Mouse (Mus musculus) MN1 (cell line): ENCODE results near the gene Klkb1.
"Not testable (repeated sequence)": the region's sequence is repeated elsewhere in the genome, so short reads cannot be mapped to it uniquely, and the experiment has no call there.

Experiments used
- DNase-seq: peaks from one replicate; pipeline ENCODE4 v3.0.0-alpha.2; 2016; ENCODE audit warnings: low spot score

The Klkb1 gene

DNA sequence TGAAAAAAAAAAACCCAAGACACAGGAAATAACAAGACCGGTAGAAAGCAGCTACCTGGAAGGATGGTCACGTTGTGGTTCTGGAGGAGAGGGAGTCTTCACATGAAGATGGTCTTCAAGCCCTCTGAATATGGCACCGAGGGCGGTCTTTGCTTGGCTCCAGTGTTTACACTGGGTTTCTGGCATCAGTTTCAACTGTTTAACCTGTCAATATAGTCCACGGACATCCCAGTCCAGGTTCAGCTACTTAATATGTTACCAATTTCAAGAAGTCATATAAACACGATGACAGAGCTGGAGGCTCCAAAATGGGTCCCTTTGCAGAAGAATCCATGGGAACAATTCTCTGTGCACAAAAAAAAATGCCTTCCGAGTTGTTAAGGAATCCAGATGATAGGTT lies at the start of gene Klkb1:
TSS of gene Klkb1 (minus strand) at position 173 of the 400 bp plus-strand sequence.
- no peak for DNase-seq

DNA sequence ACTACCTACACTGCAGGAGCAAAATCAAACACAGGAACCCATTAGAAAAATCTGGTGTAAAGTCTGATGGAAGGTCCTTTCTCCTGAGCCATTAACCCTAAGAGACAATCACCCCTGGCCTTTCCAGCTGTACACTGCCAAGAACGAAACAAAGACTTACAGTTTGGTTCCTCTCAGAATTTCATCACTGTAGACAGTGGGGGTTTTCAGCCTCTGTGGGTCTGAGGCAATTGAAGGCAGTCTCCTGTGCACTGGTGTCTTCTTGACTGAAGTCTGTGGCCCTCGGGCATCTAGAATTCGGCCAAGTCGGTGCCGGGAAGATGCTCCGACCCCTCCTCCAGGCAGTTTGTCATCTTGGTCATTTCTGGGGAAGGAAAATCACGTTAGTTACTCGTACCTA lies 49.6 kb upstream of the Klkb1 start:
- DNase-seq = no peak

DNA sequence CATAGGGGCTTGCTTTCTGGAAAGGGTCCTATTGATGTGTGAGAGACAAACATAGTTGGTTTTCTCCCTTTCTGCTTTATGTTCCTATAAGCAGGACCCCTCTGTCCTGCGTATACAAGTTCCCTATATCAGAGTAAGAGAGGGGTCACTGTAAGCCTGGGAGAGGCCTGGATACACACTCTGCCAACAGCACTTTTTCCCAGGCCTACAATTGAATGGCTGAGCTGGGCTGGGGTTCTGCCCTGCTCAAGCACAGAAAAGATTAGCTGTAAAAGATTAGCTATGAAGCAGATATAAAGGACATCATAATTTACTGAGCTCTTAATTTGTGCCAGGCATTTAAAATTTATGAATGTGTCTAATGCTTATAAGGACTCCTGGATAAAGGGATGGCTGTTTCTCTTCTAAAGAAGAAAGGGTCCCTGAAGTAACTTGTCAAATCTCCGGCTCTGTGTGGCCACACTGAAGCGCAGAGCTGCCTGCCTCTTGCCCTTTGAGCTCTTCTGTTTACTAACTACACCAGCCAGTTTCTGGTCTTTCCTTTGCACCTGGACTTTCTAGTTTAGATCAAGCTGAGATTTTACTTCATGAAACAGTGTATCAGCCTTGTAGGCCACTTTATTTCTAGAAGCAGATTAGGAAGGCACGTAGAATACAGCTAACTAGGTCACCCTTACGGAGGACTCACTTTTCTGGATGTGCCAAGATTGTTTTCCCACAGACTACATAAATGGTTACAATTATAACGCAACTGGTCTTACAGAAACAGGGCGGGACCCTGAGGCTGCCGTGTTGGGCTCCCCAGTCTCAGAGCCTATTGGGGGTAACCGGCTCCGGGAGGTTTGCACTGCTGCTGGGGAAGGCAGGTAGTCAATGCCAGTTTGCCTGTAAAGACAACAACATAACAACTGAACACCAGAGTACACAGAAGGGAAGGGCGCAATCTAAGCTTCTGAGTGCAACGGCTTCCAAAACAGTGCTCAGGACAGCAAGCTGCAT lies 47.3 kb upstream of the Klkb1 start:
- no peak for DNase-seq

DNA sequence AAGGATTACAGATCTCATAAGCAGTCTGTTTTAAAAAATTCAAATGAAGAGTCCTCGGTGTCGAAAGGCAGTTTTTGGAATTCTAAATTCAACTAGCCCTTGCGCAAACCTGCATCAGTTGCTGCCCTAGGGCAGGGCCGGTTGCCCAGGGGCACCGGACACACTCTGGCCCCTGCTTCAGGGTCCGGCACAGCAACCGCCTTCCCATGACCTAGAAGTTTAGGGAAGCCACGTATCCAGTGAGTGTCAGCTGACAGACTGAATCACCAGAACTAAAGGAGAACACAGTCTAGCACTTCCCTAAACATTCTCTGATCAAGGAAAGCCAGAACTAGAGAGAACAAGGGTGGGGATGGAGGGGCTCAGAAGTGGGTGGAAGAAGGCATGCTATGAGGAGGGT lies 38.8 kb upstream of the Klkb1 start:
- no peak for DNase-seq

DNA sequence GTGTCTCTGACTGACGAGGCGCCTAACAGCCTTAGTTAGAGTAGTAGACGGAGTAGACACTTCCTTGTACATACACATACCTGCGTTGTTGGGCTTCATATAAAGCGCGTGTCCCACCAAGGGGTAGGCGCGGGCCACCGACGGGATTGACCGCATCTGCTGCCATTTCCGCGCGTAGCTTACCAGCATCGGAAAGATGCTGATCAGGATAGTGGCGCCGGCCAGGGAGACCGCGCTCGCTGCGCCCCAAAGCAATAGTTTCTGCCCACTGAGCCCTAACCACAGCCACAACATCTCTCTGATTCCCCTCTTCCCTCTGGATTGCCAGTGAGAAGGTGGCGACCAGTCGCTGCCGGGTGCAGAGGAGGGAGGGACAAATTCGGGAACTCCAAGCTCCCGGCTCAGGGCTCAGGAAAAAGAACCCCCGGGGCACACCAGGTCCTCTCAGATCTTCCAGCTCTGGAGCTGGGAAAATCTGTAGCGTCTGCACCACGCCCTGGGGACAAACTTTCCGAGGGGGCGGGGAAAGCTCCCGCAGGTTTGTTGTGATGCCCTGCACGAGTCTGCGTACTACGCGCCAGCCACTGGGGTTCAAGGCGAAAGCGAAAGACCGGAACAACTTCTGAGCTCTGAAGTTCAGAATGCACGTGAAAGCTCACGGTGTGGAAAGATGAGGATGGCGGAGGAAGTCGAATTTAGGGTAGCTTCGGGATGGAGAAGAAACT lies 38.2 kb upstream of the Klkb1 start, which contains the start of gene Cyp4v3:
TSS of gene Cyp4v3 (minus strand) at position 532 of the 725 bp plus-strand sequence.
- no peak for DNase-seq

DNA sequence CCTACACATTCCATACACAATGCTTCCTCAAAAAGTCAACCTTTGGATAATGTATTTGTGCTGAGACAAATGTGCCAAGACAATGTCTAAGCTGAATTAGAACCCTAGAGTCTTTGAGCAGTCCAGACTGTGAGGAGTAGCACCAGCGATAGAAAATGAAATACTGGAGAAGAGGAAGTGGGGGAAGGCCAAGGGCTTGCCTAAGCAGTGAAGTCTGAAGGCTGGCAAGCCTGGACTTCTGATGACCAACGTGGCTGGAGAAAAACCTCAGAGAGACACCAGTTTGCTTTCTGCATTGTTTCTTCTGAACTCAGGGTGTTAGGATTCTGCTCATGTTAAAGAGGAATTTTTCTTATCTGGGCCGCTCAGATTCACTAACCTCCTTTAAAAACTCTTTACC lies 36.2 kb upstream of the Klkb1 start:
- DNase-seq = no peak

DNA sequence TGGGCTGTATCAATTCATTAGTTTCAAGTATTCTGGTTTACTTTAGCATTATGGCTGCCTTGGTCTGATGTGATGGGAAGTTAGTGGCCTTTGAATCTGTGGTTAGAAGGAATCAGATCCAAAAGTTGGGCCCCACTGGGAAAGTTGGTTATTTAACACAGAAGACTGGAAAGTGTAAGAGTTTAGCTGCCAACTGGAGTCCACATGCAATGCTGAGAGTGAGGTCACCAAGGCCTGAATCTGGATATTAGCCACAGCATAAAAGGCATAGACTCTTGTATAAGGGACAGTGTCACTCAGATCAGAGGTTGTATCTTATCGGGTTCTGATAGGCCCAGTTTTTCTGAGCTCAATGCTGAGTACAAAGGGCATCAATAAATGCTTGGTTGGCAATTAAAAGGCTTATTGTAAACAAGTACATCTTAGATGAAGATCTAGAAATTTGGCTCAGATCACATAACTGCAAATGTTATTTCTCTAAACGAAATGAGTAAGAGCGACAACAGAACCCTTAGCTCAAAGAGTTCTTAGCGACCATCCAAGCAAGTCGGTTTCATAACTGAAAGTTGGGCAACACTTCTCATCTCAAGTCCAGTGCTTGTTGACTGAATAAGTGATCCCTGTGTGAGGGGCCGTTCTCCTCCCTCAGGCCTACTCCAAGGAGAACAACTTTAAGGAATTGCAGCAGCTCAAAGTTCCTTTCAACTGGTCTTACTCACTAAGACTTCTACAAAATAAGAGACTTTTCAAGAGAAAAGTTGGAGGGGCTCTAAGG lies 34.7 kb upstream of the Klkb1 start:
- DNase-seq = no peak

DNA sequence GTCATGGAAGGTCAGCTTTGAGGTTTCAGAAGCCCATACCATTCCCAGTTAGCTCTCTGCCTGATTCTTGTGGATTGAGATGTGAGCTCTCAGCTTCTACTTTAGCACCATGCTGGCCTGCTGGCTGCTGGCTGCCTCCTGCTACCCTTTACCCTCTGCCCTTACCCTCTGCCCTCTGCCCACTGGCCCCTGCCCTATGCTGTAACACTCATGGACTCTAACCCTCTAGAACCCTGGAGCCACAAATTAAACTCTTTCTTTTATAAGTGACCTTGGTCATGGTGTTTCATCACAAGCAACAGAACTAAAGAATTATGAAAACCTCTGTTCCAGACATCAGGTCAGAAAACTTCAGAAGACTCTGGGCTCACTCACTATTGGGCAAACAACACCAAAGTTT lies 32.4 kb upstream of the Klkb1 start:
- not testable (repeated sequence) for DNase-seq

DNA sequence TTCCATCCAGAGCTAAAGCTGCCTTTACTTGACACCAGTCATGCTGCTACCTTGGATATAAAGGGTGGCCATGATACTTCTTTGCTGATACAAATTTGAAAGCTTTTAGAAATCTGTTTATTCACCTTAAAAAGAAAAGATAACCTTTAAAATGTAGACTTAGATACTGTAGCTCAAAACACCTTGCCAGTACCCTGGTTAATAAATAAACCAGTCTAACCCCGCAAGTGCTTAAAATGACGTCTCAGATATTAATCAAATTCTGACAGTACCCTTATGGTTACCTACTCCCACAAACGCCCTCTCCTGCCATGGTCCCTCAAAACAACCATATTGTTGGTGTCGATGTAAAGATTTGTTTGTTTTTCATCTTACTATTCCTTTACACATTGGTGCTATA lies 29.5 kb upstream of the Klkb1 start:
- DNase-seq = no peak

DNA sequence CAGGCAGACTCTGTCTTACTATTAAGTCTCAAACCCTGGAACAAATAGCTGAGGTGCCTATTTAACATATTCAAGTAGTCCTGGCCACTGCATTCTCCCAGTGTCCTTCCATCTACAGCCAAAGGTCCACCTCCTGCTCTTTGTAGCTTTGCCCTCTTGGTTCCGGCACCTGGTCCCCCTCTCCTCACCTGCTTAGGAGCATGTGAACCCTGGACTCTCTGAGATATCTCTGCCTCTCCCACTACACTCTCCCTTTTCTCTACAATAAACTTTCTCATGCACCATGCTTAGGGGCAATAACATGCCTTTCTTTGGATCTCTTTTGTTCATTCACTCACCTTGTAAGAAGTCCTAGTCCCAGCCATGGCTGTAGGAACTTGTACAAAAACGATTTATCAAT lies 26.7 kb upstream of the Klkb1 start:
- no peak for DNase-seq

DNA sequence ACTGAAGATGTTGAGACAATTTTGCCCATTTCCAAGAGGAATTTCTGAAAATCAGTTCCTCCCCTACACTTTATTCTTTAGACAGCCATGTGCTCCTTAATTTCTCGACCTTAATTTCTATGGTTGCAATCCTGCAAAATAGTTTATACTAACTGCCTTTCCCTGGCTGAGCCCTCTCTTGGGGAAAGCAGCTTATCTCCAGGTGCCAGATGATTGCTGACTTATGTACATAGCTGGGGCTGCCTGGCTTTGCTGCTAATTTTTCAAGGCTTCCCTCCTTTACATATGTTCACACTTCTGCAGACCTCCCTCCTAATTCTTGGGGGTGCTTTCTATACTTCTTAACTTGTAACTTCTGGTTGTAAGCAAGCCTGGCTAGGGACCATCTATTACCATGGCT lies 26.3 kb upstream of the Klkb1 start:
- no peak for DNase-seq

DNA sequence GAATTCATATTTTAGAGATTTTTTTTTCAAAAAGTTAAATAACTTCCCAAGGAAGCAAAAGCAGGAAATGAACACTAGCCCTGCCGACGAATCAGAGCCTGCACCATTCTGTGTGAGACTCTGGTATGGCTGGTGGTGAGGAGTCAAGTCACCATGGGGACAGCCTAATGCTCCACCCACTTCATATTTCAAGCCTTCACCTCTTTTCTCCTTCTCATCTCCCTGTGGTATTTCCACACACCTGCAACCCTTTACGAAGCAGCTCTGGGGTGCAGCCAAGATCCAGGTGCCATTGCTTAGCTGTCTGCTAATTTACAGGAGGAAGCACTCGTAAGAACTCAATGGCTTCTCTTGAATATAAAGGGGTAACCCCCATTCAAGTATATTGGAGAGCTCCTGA lies 16.3 kb upstream of the Klkb1 start:
- no peak for DNase-seq

DNA sequence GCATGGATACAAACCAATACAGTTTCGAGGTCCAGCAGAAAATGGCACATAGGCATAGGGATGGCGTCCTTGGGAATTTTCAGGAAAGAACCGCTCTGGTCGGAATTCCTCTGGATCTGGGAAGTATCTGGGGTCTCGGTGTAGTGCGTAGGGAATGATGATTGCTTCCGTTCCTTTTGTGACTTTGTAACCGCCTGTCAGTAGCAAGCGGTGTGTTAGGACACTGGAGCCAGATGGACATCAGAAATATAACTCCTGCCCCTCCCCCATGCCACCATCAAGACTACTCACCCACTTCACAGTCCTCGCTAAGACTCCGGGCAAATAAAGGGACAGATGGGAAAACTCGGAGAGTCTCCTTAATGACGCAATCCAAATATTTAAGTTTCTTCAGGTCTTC lies 13.7 kb upstream of the Klkb1 start, which contains the start of gene Gm45753:
TSS of gene Gm45753 (minus strand) at position 101 of the 400 bp plus-strand sequence.
- no peak for DNase-seq

DNA sequence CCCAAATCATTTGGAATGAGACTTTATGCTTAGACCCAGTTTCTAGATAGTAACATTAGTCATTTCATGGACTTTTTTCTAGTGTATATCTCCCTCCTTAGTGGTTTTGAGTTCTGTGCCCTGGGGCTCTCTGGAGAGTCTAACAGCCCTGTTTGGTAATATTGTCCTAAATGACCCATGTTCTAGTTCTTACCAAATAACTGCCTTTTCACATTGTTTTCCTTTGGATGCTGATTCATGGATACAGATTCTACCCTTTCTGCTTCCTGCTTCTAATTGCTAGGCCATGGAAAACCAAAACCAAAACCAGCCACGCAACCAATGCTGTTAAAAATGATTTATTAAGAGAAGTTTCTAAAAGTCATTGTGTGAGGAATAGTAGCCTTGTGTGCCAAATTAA lies 10.8 kb upstream of the Klkb1 start:
- no peak for DNase-seq

DNA sequence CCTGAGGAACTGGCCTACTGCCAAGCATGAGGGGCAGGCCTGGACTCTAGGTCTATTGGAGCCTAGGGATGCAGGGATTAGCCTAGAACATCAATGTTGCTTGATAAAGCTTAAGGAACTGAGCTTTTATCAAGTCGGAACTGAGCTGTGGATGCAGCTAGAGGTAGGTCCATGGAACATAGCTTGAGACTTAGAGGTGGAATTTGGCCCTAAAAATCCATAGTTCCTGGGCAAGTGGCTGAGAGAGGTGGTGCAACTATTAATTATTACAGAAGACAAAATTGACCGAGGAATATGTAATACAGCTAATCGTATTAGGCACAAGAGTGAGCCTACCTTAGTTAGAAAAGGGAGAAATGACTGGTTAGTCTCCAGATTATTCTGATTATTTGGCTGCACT lies 9.7 kb upstream of the Klkb1 start:
- no peak for DNase-seq

DNA sequence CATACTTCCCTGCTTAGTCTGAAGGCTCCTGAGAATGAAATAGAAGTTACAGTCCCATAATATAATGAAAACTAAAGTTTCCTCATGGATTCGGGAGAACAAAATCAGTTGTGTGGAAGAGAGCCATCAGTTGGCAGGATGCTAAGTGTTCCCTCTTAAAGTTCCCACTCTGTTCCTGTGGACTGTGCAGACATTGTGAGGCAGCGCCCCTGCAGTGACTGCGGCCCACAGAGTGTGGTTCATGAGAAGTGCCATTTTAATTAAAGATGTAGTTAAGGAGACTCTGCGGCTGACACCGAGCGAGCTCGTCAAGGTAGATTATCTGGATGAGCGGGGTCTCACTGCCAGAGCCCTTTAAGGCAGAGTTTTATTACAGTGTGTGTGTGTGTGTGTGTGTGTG lies 7.7 kb upstream of the Klkb1 start:
- DNase-seq = no peak

DNA sequence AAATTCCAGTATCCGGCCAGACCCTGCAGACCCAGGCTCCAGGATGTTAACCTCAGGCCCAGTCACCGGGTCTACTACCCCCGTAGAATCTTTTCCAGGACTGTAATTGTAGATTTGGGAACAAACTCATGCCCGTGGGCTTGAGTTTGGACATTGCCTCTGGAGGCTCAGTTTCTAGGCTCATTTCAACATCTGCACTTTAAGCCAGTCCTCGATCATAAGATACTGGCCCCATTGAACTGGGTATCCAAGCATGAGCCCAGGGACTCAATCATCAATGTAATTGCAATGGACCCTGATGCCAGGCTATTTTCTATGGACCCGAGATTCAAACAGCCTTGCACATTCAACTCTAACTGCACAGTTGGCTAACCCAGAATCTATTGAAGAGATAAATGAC lies 617 bp upstream of the Klkb1 start:
- DNase-seq = no peak

DNA sequence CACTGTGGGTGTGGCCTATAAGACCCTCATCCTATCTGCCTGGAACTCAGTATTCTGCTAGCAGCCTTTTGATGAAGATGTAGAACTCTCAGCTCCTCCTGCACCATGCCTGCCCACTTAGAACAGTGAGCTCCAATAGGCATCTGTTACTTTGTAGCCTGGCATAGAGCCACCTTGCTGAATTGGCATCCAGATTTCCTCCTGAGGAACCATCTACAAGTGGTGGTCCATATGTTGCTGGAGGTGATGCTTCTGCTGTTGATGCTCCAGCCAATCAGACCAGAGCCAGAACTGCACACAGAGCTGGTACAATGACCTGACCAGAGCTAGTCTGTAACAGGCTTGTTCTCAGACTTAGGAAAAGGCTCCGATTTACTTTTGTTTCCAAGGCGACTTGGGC lies 2.9 kb downstream of the Klkb1 start:
- no peak for DNase-seq

DNA sequence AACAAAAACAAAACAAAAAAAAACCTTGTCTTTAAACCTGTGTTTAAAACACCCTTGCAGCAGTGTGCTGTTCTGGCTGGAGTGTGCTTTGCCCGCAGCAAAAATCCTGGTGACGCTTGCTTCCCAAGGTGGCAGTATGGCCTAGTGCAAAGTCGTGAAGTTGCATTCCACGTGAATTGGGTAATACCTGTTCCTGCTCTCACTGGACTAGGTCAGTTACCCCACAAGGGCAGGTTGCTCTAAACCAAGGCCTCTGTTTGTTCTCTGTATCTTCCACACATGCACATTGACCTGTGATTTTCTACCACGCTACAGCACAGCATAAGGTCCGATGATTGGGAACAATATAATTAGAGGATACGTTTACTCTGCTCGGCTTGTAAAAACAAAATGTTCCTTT lies 13.0 kb downstream of the Klkb1 start:
- no peak for DNase-seq

DNA sequence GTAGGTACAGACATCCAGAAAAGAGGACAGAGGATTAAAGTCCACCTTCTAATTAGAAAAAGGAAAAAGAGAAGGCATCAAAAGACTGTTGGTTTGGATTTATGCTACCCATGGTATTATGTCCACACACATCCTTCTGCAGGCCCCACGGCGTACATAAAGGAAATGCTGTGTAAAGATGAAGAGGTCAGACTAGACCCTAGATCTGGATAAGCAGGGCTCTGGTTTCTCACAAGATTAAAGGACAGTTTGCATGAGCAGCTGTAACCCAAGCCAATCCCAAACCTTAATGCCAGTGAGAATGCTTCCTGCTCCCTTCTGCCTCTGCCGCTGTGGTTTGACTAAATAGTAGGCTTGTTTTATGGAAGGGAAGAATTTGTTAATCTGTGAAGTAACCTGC lies 17.2 kb downstream of the Klkb1 start:
- no peak for DNase-seq

DNA sequence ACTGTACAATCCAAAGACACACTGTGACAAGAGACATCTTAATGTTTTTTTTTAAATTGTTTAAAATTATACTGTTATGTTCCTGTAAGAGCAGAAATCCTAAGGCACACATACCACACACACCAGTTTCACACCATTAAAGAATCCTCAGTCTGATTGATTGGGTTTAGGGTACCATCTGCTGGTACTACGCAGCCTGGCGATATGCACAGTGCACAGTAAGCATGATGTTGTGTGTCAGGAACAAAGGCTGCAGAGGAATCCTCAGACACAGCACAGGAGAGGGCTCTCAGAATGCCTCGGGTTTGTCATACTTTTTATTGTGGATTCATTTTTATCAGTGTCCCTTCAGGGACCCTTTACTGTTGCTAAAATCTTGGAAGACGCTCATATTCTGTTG lies 20.3 kb downstream of the Klkb1 start:
- DNase-seq = no peak

DNA sequence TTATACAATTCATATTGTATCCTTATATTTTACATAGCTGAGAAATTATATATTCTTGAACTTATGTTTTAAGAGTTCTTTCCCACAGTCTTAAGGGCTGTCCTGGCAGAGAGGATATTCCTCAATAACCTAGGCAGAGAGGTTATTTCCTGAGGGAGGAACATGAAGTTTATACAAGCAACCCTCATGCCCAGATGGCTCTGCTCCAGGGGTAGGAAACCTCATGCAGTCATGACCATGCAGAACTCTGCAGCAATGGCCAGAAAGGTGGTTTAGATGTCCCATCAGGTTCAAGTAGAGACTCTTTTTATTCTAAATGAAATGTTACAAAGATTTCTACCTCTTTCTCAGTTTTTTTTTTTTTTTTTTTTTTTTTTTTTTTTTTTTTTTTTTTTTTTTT lies 25.6 kb downstream of the Klkb1 start:
- DNase-seq = no peak
